Mouse (Mus musculus) bone marrow, adult 2 months (tissue): ENCODE results near the gene Nrgn.

Source experiments
- CTCF ChIP-seq: fragments of 200-500 bp; IDR thresholded peaks from 2 replicates; pipeline ENCODE4 v1.5.1; 2011; ENCODE audit warnings: low read length, control low read depth; ENCODE audit not compliant: control insufficient read depth, insufficient read depth
- POLR2A ChIP-seq: fragments of 200-500 bp; IDR thresholded peaks from 2 replicates; pipeline ENCODE4 v1.6.1; 2011; ENCODE audit warnings: low read depth, mild to moderate bottlenecking, control low read depth, low read length, borderline replicate concordance; ENCODE audit not compliant: control insufficient read depth

DNA sequence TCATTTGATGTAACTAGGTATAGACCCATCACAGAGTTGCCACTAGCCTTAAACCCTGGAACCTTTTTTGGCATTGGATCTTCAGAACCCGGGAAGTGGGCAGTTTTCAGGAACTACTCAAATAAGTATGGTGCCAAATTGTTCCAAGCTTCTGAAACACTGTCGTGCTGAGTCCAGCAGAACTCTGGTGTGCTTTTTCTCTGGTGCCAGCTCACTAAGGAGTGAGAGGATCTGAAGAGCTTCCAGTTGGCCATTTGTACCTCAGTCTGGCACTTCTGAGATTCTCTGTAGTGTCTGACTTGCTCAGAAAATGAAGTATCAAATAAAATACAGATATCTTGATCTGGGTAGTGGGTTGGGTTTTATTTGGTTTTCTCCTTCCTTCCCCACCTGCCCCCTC, 32.7 kb downstream of the Nrgn start:
- no peak for TF ChIP-seq POLR2A
- no peak for TF ChIP-seq CTCF
